Mouse (Mus musculus): ENCODE data around the gene Iqsec2.

DNA sequence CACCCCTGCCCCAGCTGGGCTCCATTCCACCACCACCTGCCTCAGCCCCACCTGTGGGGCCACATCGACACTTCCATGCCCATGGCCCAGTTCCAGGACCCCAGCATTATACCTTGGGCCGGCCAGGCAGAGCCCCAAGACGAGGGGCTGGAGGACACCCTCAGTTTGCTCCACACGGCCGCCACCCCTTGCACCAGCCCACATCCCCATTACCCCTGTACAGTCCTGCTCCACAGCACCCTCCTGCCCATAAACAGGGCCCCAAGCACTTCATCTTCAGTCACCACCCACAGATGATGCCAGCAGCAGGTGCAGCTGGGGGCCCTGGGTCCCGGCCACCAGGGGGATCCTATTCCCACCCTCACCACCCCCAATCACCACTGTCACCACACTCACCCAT lies 79.2 kb downstream of the Iqsec2 start:
- TF ChIP-seq CTCF (IDR thresholded peaks at IDR 0.05; ENCODE audit: extremely low read depth, insufficient read depth, low read length) (no peak), POLR2A (IDR thresholded peaks at IDR 0.05; ENCODE audit: extremely low read depth, insufficient read depth, low read length) (no peak)
